Mouse (Mus musculus): Measurements from ENCODE around the gene Enoph1. TPM values are rescaled to one million over a fixed set of nuclear protein-coding genes. Genes with fewer than 3 reads are reported as not detected.

The Enoph1 gene
- polyA plus RNA-seq, 1 experiment from 2014 or later = 43.4 TPM

DNA sequence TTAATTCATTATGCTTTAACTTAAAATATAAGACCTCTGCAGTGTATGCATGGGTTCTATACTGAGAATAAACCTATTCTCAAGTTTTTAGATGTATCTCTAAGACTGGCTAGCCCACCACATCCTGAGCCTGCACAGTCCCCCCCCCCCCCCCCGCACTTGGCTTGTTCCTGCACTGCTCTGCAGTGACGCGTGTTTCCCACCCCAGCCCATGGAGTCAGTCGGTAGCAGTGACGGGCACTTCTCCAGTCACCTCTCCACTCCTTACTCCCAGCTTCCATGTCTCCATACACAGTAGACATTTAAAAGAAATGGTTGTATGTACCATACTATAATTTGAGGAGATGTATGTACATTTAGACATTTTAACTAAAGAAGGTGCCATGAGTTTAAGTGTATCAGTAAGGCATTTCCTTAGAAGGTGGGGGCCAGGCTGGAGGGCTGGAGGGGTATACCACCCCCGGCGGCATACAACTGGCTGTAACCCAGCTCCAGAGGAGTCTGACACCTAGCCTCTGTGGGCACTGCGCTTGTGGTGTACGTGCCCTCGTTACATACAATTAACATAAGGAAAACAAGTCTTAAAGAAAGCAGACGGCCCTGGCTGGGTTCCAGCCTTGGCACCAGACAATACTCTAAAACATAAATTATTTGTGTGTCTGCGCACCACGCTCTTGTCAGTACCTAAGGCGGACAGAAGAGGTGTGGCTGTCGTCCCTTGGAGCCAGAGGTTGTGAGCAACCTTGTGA lies 17.9 kb downstream of the Enoph1 start:
- ATAC-seq (ENCODE audit: low FRiP score, low TSS enrichment) (no peak), DNase-seq (no peak)
- H3K9me3 ChIP-seq (ENCODE audit: control insufficient read depth, low read length) = no peaks in the 10 kb centered on the region
- 82% methylated on average over 15 of the region's 15 CpGs for WGBS
- no peak overlapping the region for H3K4me2 ChIP-seq (ENCODE audit: low read length)
- no peaks in the 10 kb centered on the region for H3K4me1 ChIP-seq (ENCODE audit: control insufficient read depth, insufficient read depth, low read length)
- no peaks in the 10 kb centered on the region for H3K27me3 ChIP-seq (ENCODE audit: control insufficient read depth, insufficient read depth, low read length)
- peaks cover 32% of the 10 kb centered on the region for H3K36me3 ChIP-seq (ENCODE audit: control insufficient read depth, insufficient read depth, low read length)
- H3K27ac ChIP-seq (replicated peaks; ENCODE audit: low read depth, low read length) = no peak overlapping the region
- no peak overlapping the region for H3K9ac ChIP-seq (replicated peaks; ENCODE audit: low read length)
- H3K4me3 ChIP-seq (replicated peaks; ENCODE audit: low read depth, low read length) = no peak overlapping the region

- WGBS = 54% methylated on average over 6 of the region's 6 CpGs
These were observed 18.9 kb downstream of the Enoph1 start for GRCm38 (mm10) chr5:100058729-100059128.

DNA sequence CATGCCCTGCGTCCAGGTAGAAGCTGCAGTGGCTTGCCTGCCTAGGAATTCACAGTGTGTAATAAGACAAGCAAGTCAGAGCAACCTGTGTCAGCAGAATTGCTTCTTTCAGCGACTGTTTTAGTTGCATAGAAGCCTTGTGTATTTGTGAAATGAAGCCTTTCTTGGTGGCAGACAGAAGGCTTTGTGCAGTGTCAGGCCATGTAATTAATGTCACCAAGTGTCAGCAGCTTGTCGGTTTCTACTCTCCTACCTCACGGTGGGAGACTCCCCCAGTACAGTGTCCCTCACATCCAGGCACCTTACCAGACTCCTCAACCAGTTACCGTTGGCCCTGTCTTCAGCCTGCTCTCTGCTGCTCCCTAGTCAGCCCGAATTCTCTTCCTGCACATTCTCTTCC lies 19.5 kb downstream of the Enoph1 start:
- ATAC-seq (ENCODE audit: low FRiP score, low TSS enrichment) (no peak), DNase-seq (no peak)
- H3K27me3 ChIP-seq (ENCODE audit: control insufficient read depth, insufficient read depth, low read length) = no peaks in the 10 kb centered on the region
- H3K36me3 ChIP-seq (ENCODE audit: control insufficient read depth, insufficient read depth, low read length) = peaks cover 47% of the 10 kb centered on the region
- no peak overlapping the region for H3K27ac ChIP-seq (replicated peaks; ENCODE audit: low read depth, low read length)
- no peak overlapping the region for H3K4me3 ChIP-seq (replicated peaks; ENCODE audit: low read depth, low read length)
- no peak overlapping the region for H3K9ac ChIP-seq (replicated peaks; ENCODE audit: low read length)
- H3K4me2 ChIP-seq (ENCODE audit: low read length) = no peak overlapping the region
- no peaks in the 10 kb centered on the region for H3K4me1 ChIP-seq (ENCODE audit: control insufficient read depth, insufficient read depth, low read length)
- H3K9me3 ChIP-seq (ENCODE audit: control insufficient read depth, low read length) = no peaks in the 10 kb centered on the region
- 45% methylated on average over 6 of the region's 6 CpGs for WGBS

More at GRCm38 (mm10) chr5:100058729-100059128, 18.9 kb downstream of the Enoph1 start:
- no peaks in the 10 kb centered on the region for H3K4me1 ChIP-seq (ENCODE audit: control insufficient read depth, insufficient read depth, low read length)
- no peak overlapping the region for H3K27ac ChIP-seq (replicated peaks; ENCODE audit: low read depth, low read length)
- no peaks in the 10 kb centered on the region for H3K9me3 ChIP-seq (ENCODE audit: control insufficient read depth, low read length)
- ATAC-seq (ENCODE audit: low FRiP score, low TSS enrichment) (no peak), DNase-seq (no peak)
- no peak overlapping the region for H3K4me3 ChIP-seq (replicated peaks; ENCODE audit: low read depth, low read length)
- no peak overlapping the region for H3K9ac ChIP-seq (replicated peaks; ENCODE audit: low read length)
- H3K4me2 ChIP-seq (ENCODE audit: low read length) = no peak overlapping the region
- H3K27me3 ChIP-seq (ENCODE audit: control insufficient read depth, insufficient read depth, low read length) = no peaks in the 10 kb centered on the region
- H3K36me3 ChIP-seq (ENCODE audit: control insufficient read depth, insufficient read depth, low read length) = peaks cover 41% of the 10 kb centered on the region

- no peak overlapping the region for H3K9ac ChIP-seq (replicated peaks; ENCODE audit: low read length)
- ATAC-seq (ENCODE audit: low FRiP score, low TSS enrichment) = no peak
- H3K4me2 ChIP-seq (ENCODE audit: low read length) = no peak overlapping the region
- no peaks in the 10 kb centered on the region for H3K27me3 ChIP-seq (ENCODE audit: control insufficient read depth, insufficient read depth, low read length)
- no peak overlapping the region for H3K4me3 ChIP-seq (replicated peaks; ENCODE audit: low read depth, low read length)
- peaks cover 60% of the 10 kb centered on the region for H3K36me3 ChIP-seq (ENCODE audit: control insufficient read depth, insufficient read depth, low read length)
- no peak overlapping the region for H3K27ac ChIP-seq (replicated peaks; ENCODE audit: low read depth, low read length)
- H3K9me3 ChIP-seq (ENCODE audit: control insufficient read depth, low read length) = no peaks in the 10 kb centered on the region
- 97% methylated on average over 14 of the region's 14 CpGs for WGBS
- no peaks in the 10 kb centered on the region for H3K4me1 ChIP-seq (ENCODE audit: control insufficient read depth, insufficient read depth, low read length)
- no peak for DNase-seq
These were observed 21.1 kb downstream of the Enoph1 start for GRCm38 (mm10) chr5:100060876-100061275.

DNA sequence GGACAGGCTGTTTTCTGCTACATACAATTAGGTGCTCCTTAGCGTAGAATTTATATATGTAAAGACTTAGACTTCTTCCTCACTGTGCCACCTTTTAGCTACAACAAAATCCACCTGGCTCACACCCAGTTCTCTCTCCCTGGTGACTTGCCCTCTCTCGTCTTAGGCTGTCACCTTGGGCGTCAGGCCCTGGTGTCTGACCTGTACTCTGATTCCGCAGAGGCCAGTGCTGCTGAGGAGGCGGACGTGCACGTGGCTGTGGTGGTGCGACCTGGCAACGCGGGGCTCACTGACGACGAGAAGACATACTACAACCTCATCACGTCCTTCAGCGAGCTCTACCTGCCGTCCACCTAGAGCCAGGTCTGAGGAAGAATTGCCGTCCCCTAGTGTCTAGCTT lies 27.8 kb downstream of the Enoph1 start:
- DNase-seq (no peak), ATAC-seq (ENCODE audit: low FRiP score, low TSS enrichment) (no peak)
- Histone ChIP-seq H3K4me1 (ENCODE audit: control insufficient read depth, insufficient read depth, low read length) (no peaks in the 10 kb centered on the region), H3K4me3 (replicated peaks; ENCODE audit: low read depth, low read length) (no peak overlapping the region), H3K27ac (replicated peaks; ENCODE audit: low read depth, low read length) (no peak overlapping the region), H3K9ac (replicated peaks; ENCODE audit: low read length) (no peak overlapping the region), H3K9me3 (ENCODE audit: control insufficient read depth, low read length) (no peaks in the 10 kb centered on the region), H3K27me3 (ENCODE audit: control insufficient read depth, insufficient read depth, low read length) (no peaks in the 10 kb centered on the region), H3K36me3 (ENCODE audit: control insufficient read depth, insufficient read depth, low read length) (peaks cover 56% of the 10 kb centered on the region), H3K4me2 (ENCODE audit: low read length) (no peak overlapping the region)
- WGBS = 95% methylated on average over 16 of the region's 16 CpGs

- no peaks in the 10 kb centered on the region for H3K27me3 ChIP-seq (ENCODE audit: control insufficient read depth, insufficient read depth, low read length)
- peaks cover 47% of the 10 kb centered on the region for H3K36me3 ChIP-seq (ENCODE audit: control insufficient read depth, insufficient read depth, low read length)
- no peaks in the 10 kb centered on the region for H3K9me3 ChIP-seq (ENCODE audit: control insufficient read depth, low read length)
- ATAC-seq (ENCODE audit: low FRiP score, low TSS enrichment) (no peak), DNase-seq (no peak)
- 98% methylated on average over 2 of the region's 2 CpGs for WGBS
- no peak overlapping the region for H3K27ac ChIP-seq (replicated peaks; ENCODE audit: low read depth, low read length)
- H3K9ac ChIP-seq (replicated peaks; ENCODE audit: low read length) = no peak overlapping the region
- H3K4me1 ChIP-seq (ENCODE audit: control insufficient read depth, insufficient read depth, low read length) = no peaks in the 10 kb centered on the region
- no peak overlapping the region for H3K4me3 ChIP-seq (replicated peaks; ENCODE audit: low read depth, low read length)
- H3K4me2 ChIP-seq (ENCODE audit: low read length) = no peak overlapping the region
These were observed 29.7 kb downstream of the Enoph1 start for GRCm38 (mm10) chr5:100069526-100069925.

- Histone ChIP-seq H3K9ac (replicated peaks; ENCODE audit: low read length) (no peak overlapping the region), H3K4me3 (replicated peaks; ENCODE audit: low read depth, low read length) (no peak overlapping the region), H3K9me3 (ENCODE audit: control insufficient read depth, low read length) (no peaks in the 10 kb centered on the region), H3K4me2 (ENCODE audit: low read length) (no peak overlapping the region), H3K27me3 (ENCODE audit: control insufficient read depth, insufficient read depth, low read length) (no peaks in the 10 kb centered on the region), H3K36me3 (ENCODE audit: control insufficient read depth, insufficient read depth, low read length) (peaks cover 40% of the 10 kb centered on the region), H3K27ac (replicated peaks; ENCODE audit: low read depth, low read length) (no peak overlapping the region), H3K4me1 (ENCODE audit: control insufficient read depth, insufficient read depth, low read length) (no peaks in the 10 kb centered on the region)
- peak; percentile 89 for DNase-seq
- ATAC-seq (ENCODE audit: low FRiP score, low TSS enrichment) = peak; percentile 64; the same call in 1 of the 2 replicates
- 33% methylated on average over 3 of the region's 3 CpGs for WGBS
These were observed 30.5 kb downstream of the Enoph1 start for GRCm38 (mm10) chr5:100070255-100070654.

DNA sequence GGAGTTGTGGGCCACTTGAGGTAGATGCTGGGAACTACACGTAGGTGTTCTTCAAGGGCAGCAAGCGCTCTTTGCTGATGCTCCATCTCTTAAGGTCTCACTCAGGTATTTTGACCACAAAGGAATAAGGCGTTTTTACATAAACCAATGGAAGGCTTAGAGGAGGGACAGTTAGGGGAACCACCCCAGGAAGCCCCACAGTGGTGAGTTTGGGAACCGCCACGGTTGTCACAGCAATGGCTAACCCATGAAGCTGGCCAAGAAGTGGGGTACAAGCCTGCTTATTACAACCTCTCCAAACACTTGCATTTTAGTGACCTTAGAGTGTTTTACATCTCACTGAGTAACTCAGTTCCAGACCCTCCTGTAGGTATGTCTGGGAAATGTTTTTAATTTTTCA lies 31.8 kb downstream of the Enoph1 start:
- 91% methylated on average over 5 of the region's 5 CpGs for WGBS
- ATAC-seq (ENCODE audit: low FRiP score, low TSS enrichment) = no peak
- no peaks in the 10 kb centered on the region for H3K9me3 ChIP-seq (ENCODE audit: control insufficient read depth, low read length)
- H3K27me3 ChIP-seq (ENCODE audit: control insufficient read depth, insufficient read depth, low read length) = no peaks in the 10 kb centered on the region
- no peak overlapping the region for H3K9ac ChIP-seq (replicated peaks; ENCODE audit: low read length)
- H3K4me2 ChIP-seq (ENCODE audit: low read length) = no peak overlapping the region
- peaks cover 34% of the 10 kb centered on the region for H3K36me3 ChIP-seq (ENCODE audit: control insufficient read depth, insufficient read depth, low read length)
- no peaks in the 10 kb centered on the region for H3K4me1 ChIP-seq (ENCODE audit: control insufficient read depth, insufficient read depth, low read length)
- no peak for DNase-seq
- no peak overlapping the region for H3K27ac ChIP-seq (replicated peaks; ENCODE audit: low read depth, low read length)
- no peak overlapping the region for H3K4me3 ChIP-seq (replicated peaks; ENCODE audit: low read depth, low read length)

GRCm38 (mm10) chr5:100072557-100072956 lies 32.8 kb downstream of the Enoph1 start:
- no peak overlapping the region for H3K4me2 ChIP-seq (ENCODE audit: low read length)
- no peak overlapping the region for H3K9ac ChIP-seq (replicated peaks; ENCODE audit: low read length)
- H3K27me3 ChIP-seq (ENCODE audit: control insufficient read depth, insufficient read depth, low read length) = no peaks in the 10 kb centered on the region
- 38% methylated on average over 9 of the region's 9 CpGs for WGBS
- peak; percentile 46 for DNase-seq
- H3K27ac ChIP-seq (replicated peaks; ENCODE audit: low read depth, low read length) = no peak overlapping the region
- no peak for ATAC-seq (ENCODE audit: low FRiP score, low TSS enrichment)
- H3K4me1 ChIP-seq (ENCODE audit: control insufficient read depth, insufficient read depth, low read length) = no peaks in the 10 kb centered on the region
- no peaks in the 10 kb centered on the region for H3K9me3 ChIP-seq (ENCODE audit: control insufficient read depth, low read length)
- no peak overlapping the region for H3K4me3 ChIP-seq (replicated peaks; ENCODE audit: low read depth, low read length)
- peaks cover 26% of the 10 kb centered on the region for H3K36me3 ChIP-seq (ENCODE audit: control insufficient read depth, insufficient read depth, low read length)
